Mouse (Mus musculus) intestine, embryonic 14.5 days (tissue): ENCODE results near the gene Rcn2. TPM values are rescaled to one million over a fixed set of nuclear protein-coding genes. Genes with fewer than 3 reads are reported as not detected.
A peak's percentile ranks its signal among the peaks of the same experiment; 100 is the strongest.
"Not testable (repeated sequence)": the region's sequence is repeated elsewhere in the genome, so short reads cannot be mapped to it uniquely, and the experiment has no call there.

Experiments used
- ATAC-seq: fragments of 200-750 bp; cut with Nextera tagmentation; replicated peaks from 2 replicates; pipeline ENCODE4 v1.8.0; 2017; ENCODE audit warnings: low read depth, moderate number of reproducible peaks, moderate TSS enrichment, moderate library complexity; ENCODE audit not compliant: low FRiP score, low TSS enrichment
- DNase-seq: peaks from one replicate; pipeline ENCODE4 v3.0.0-alpha.2; 2018; ENCODE audit warnings: low spot score
- H3K27ac ChIP-seq: fragments of 300-500 bp; sonication (generic); 2 replicates; pipeline ENCODE4 v1.5.1; 2014; ENCODE audit warnings: low read depth, mild to moderate bottlenecking, control low read depth
- H3K27me3 ChIP-seq: fragments of 300-500 bp; sonication (generic); replicated peaks from 2 replicates; pipeline ENCODE4 v1.6.1; 2014; ENCODE audit warnings: low read length, control low read depth; ENCODE audit not compliant: control insufficient read depth, insufficient read depth
- H3K36me3 ChIP-seq: fragments of 300-500 bp; sonication (generic); 2 replicates; pipeline ENCODE4 v1.6.1; 2014; ENCODE audit warnings: low read length, control low read depth; ENCODE audit not compliant: control insufficient read depth, insufficient read depth
- H3K4me1 ChIP-seq: fragments of 300-500 bp; sonication (generic); replicated peaks from 2 replicates; pipeline ENCODE4 v1.6.1; 2014; ENCODE audit warnings: low read length, control low read depth, mixed read lengths; ENCODE audit not compliant: control insufficient read depth, insufficient read depth
- H3K4me2 ChIP-seq: fragments of 300-500 bp; sonication (generic); 2 replicates; pipeline ENCODE4 v1.6.1; 2014; ENCODE audit warnings: low read length
- H3K4me3 ChIP-seq: fragments of 300-500 bp; sonication (generic); 2 replicates; pipeline ENCODE4 v1.5.1; 2014; ENCODE audit warnings: low read depth, low read length, control low read depth, mixed read lengths
- H3K9ac ChIP-seq: fragments of 300-500 bp; sonication (generic); 2 replicates; pipeline ENCODE4 v1.6.1; 2014; ENCODE audit warnings: mild to moderate bottlenecking, low read length
- H3K9me3 ChIP-seq: fragments of 300-500 bp; sonication (generic); 2 replicates; pipeline ENCODE4 v1.6.1; 2016; ENCODE audit warnings: low read length, control low read depth; ENCODE audit not compliant: control insufficient read depth
- WGBS: fragments of 180-500 bp; shearing (Covaris S2); extraction: QIAGEN DNeasy Blood & Tissue Kit; methylation state at CpG from one replicate; pipeline ENCODE4 v1.1.7; 2014; 5-methylcytosine and 5-hydroxymethylcytosine counted together
- polyA plus RNA-seq: library from polyadenylated mRNA; unstranded; fragments of >200 nt; fragmentation: Nextera tagmentation; extraction: Ambion mirVana; gene quantifications from 2 replicates; pipeline ENCODE4 v1.2.1, GENCODE M21; 2014

The Rcn2 gene
- 196 and 220 TPM in 2 replicates for polyA plus RNA-seq

DNA sequence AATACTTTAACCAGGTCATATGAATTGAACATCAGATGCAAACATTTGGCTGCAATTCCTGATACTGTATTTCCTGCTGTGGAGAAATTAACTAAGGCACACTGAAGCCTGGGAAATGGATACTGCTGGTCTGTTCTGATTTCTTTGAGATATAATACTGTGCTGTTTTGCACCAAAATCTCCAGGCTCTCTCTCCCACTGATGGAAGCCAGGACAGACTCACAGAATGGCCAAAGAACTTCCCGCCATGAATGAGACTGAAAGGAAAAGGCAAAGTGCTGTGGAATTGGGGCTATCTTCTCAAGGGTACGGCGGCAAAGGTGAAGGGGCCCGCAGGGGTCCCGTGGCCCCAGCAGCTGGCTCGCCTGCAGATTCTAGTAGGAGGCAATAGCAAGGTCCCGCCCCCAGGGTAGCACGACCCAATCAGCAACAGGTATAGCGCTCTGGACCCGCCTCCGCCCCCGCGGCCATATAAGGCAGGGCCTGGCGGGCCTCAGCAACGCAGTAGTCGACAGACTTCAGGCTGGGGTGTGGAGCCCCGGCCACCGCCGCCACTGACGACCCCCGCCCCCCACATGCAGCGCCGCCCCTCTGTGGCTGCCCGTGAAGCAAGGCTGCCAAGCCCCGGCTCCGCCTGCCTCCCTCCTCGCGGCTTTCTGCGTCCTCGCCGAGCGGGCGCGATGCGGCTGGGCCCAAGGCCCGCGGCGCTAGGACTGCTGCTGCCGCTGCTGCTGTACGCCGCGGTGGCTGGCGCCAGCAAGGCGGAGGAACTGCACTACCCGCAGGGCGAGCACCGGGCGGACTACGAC, at the start of gene Rcn2:
Gene Rcn2, plus strand, starts transcription at position 474 of the 809 bp plus-strand sequence.
- H3K4me1 ChIP-seq = peaks cover 12% of the 10 kb centered on the region
- peak within 1 kb of the TSS; percentile 94 for H3K9ac ChIP-seq
- ATAC-seq (peak; percentile 100), DNase-seq (peak; percentile 97)
- peak within 1 kb of the TSS; percentile 81 for H3K4me2 ChIP-seq
- peak within 1 kb of the TSS; percentile 96 for H3K27ac ChIP-seq
- peak within 1 kb of the TSS; percentile 90 for H3K4me3 ChIP-seq
- 1% methylated on average over 42 of the region's 49 CpGs for WGBS
- no peaks in the 10 kb centered on the region for H3K9me3 ChIP-seq
- H3K27me3 ChIP-seq = no peaks in the 10 kb centered on the region
- H3K36me3 ChIP-seq = peaks cover 18% of the 10 kb centered on the region

GRCm38 (mm10) chr9:56004679-56005078, 37.0 kb upstream of the Rcn2 start:
- H3K36me3 ChIP-seq, ATAC-seq, DNase-seq, H3K9me3 ChIP-seq, H3K9ac ChIP-seq, H3K4me2 ChIP-seq, H3K27ac ChIP-seq, H3K27me3 ChIP-seq, H3K4me1 ChIP-seq, H3K4me3 ChIP-seq: not testable (repeated sequence)
- no CpG with 5 or more reads among the region's 2 CpGs for whole genome bisulfite sequencing

- Histone ChIP-seq H3K27ac (no peak within 1 kb of the TSS), H3K4me2 (no peak within 1 kb of the TSS), H3K9me3 (no peaks in the 10 kb centered on the region), H3K4me3 (no peak within 1 kb of the TSS), H3K4me1 (no peaks in the 10 kb centered on the region), H3K27me3 (no peaks in the 10 kb centered on the region), H3K36me3 (no peaks in the 10 kb centered on the region), H3K9ac (no peak within 1 kb of the TSS)
- 79% methylated on average over 4 of the region's 4 CpGs for WGBS
- ATAC-seq = no peak
- DNase-seq = no peak
Observed at GRCm38 (mm10) chr9:56010450-56010849, 31.2 kb upstream of the Rcn2 start, which contains the start of gene 4930563M21Rik. Gene 4930563M21Rik, minus strand, starts transcription at chr9:56010550.

DNA sequence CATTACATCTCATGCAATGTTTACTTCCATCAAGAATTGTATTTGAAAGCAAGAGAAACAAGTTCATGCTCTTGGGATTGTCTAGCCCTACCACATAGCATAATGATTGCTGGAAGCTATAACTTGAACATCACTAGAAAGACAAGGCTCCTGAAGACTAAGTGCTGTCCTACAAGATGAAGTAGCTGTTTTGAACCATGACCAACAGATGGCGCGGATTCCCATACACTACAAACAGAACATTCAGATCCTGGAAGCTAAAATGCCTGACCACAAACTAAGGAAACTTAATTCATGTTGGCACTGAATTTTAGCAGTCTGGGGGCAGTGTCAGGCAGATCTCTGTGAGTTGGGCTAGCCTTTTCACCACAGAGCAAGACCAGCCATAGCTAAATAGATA, 16.9 kb upstream of the Rcn2 start:
- ATAC-seq (no peak), DNase-seq (no peak)
- Histone ChIP-seq H3K4me3 (no peak overlapping the region), H3K4me1 (no peaks in the 10 kb centered on the region), H3K9me3 (no peaks in the 10 kb centered on the region), H3K27me3 (no peaks in the 10 kb centered on the region), H3K36me3 (no peaks in the 10 kb centered on the region), H3K9ac (no peak overlapping the region), H3K27ac (no peak overlapping the region), H3K4me2 (no peak overlapping the region)
- WGBS = 48% methylated on average over 2 of the region's 2 CpGs

DNA sequence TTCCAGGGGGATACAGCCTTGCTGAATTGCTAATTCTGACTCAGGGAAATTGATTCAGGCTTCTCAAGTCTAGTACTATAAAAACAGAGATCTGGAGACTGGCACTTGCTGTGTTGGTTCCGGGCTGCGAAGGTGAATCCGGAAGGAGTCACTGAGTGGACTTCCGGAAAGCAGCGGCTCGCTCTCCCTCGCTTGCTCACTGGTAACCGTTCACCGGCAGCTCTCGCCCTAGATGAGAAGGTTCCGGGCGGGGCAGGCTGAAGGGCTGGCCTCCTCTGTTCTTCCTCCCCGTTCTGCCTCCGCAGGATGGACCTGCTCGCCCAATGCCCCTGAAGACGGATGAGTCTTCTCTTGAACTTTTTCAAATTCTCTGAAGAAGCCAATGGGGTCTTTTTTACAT, 14.4 kb upstream of the Rcn2 start:
- Histone ChIP-seq H3K9ac (no peak overlapping the region), H3K36me3 (no peaks in the 10 kb centered on the region), H3K27ac (no peak overlapping the region), H3K4me2 (no peak overlapping the region), H3K4me3 (no peak overlapping the region), H3K9me3 (no peaks in the 10 kb centered on the region), H3K4me1 (no peaks in the 10 kb centered on the region), H3K27me3 (no peaks in the 10 kb centered on the region)
- ATAC-seq (no peak), DNase-seq (no peak)
- 81% methylated on average over 16 of the region's 16 CpGs for WGBS

DNA sequence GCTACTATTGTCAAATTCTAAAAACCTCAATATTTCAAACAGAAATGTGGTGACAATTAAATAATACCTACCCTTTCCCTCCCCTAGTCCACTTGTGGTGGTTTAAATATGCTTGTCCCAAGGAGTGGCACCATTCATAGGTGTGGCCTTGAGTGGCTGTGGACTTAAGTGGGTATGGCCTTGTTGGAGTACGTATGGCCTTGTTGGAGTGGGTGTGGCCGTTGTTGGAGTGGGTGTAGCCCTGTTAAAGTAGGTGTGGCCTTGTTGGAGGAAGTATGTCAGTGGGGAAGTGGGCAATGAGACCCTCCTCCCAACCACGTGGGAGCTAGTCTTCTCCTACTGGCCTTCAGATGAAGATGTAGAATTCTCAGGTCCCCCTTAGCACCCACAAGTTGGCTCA, 9.4 kb upstream of the Rcn2 start:
- Histone ChIP-seq H3K4me3 (no peak overlapping the region), H3K4me2 (no peak overlapping the region), H3K27me3 (no peaks in the 10 kb centered on the region), H3K4me1 (no peaks in the 10 kb centered on the region), H3K9me3 (no peaks in the 10 kb centered on the region), H3K9ac (no peak overlapping the region), H3K36me3 (no peaks in the 10 kb centered on the region), H3K27ac (no peak overlapping the region)
- no peak for DNase-seq
- no peak for ATAC-seq
- 79% methylated on average over 3 of the region's 3 CpGs for WGBS

DNA sequence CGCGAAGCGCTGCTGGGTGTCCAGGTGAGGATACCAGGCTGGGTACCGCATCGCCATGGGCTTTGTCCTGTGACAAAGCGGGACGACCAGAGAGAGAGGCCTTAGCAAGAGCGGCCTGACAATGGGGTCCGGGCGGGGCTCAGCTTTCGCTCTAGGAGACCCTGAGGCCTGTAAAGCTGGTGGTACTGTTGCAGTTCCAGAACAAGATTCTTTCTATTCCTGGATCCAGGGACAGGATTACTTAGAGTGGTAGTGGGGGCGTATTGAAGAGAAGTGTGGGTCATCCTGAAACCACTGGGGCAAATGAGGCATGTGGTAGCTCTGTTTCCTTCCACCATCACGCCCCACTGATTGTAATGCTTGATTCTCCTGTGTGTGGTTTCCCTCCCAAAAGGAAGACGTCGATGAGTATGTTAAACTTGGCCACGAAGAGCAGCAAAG, 556 bp downstream of the Rcn2 start:
- H3K9me3 ChIP-seq = no peaks in the 10 kb centered on the region
- peak overlapping the region; percentile 96 for H3K27ac ChIP-seq
- H3K4me2 ChIP-seq = peak overlapping the region; percentile 81
- no peak; the same call in 1 of the 2 replicates for ATAC-seq
- H3K27me3 ChIP-seq = no peaks in the 10 kb centered on the region
- peak overlapping the region; percentile 94 for H3K9ac ChIP-seq
- H3K4me3 ChIP-seq = peak overlapping the region; percentile 90
- H3K4me1 ChIP-seq = peaks cover 12% of the 10 kb centered on the region
- H3K36me3 ChIP-seq = peaks cover 19% of the 10 kb centered on the region
- WGBS = under 1% methylated on average over 16 of the region's 16 CpGs
- DNase-seq = no peak

GRCm38 (mm10) chr9:56053796-56054195, 12.2 kb downstream of the Rcn2 start:
- Histone ChIP-seq H3K36me3 (peaks cover 67% of the 10 kb centered on the region), H3K4me2 (no peak overlapping the region)

GRCm38 (mm10) chr9:56056147-56056546, 14.5 kb downstream of the Rcn2 start:
- no peak overlapping the region for H3K4me3 ChIP-seq
- no peak overlapping the region for H3K4me2 ChIP-seq
- no peaks in the 10 kb centered on the region for H3K27me3 ChIP-seq
- no peak overlapping the region for H3K27ac ChIP-seq
- peaks cover 80% of the 10 kb centered on the region for H3K36me3 ChIP-seq
- ATAC-seq (no peak), DNase-seq (no peak)
- no peaks in the 10 kb centered on the region for H3K9me3 ChIP-seq
- H3K4me1 ChIP-seq = no peaks in the 10 kb centered on the region
- 86% methylated on average over 6 of the region's 6 CpGs for WGBS
- no peak overlapping the region for H3K9ac ChIP-seq

More at GRCm38 (mm10) chr9:56053796-56054195, 12.2 kb downstream of the Rcn2 start:
- DNase-seq (no peak), ATAC-seq (no peak)
- H3K27ac ChIP-seq = no peak overlapping the region
- H3K9ac ChIP-seq = no peak overlapping the region
- no peak overlapping the region for H3K4me3 ChIP-seq
- H3K9me3 ChIP-seq = no peaks in the 10 kb centered on the region
- H3K27me3 ChIP-seq = no peaks in the 10 kb centered on the region
- no peaks in the 10 kb centered on the region for H3K4me1 ChIP-seq
- WGBS = 77% methylated on average over 3 of the region's 3 CpGs
